Mouse (Mus musculus) embryo, embryonic 9.5 days (tissue): ENCODE data around the gene Bicral.

Source experiments
- DNase-seq: peaks from one replicate; pipeline ENCODE4 v3.0.0-alpha.2; 2017; ENCODE audit errors: extremely low spot score

The Bicral gene

DNA sequence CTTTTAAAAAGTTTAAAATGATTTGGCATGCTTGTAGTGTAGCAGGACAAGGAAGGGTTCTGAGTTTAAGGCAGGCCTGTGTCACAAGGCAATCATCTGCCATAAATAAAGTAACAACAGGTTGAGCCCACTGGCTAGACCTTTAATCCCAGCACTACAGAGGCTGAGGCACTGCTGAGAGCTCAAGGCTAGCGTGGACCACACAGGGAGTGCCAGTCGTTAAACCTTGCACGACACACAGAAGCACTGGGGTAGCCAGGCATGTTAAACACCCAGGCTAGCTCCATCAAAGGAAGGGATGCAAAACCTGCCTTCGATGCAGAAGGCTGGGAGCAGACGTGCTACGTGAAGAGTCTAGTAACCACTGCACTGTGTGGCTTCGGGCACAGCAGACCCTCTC lies 14.6 kb downstream of the Bicral start:
- DNase-seq = no peak

DNA sequence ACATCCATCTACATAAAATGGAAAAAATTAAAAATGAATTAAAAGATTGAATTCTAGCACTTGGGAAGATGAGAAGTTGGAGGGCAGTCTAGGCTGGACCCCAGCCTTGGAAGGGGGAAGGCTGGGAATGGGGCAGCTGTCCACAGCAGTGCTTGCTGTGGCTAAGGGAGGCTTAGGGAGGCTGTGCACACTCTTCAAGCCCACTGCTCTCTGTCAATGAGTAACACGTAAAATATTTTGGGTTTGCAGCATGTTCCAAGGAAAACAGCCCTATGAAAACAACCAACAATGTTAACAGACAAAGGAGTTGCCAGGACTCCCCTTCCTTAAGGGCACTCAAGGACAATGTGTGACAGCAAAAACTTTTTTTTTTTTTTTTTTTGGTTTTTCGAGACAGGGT lies 15.3 kb downstream of the Bicral start:
- no peak for DNase-seq

DNA sequence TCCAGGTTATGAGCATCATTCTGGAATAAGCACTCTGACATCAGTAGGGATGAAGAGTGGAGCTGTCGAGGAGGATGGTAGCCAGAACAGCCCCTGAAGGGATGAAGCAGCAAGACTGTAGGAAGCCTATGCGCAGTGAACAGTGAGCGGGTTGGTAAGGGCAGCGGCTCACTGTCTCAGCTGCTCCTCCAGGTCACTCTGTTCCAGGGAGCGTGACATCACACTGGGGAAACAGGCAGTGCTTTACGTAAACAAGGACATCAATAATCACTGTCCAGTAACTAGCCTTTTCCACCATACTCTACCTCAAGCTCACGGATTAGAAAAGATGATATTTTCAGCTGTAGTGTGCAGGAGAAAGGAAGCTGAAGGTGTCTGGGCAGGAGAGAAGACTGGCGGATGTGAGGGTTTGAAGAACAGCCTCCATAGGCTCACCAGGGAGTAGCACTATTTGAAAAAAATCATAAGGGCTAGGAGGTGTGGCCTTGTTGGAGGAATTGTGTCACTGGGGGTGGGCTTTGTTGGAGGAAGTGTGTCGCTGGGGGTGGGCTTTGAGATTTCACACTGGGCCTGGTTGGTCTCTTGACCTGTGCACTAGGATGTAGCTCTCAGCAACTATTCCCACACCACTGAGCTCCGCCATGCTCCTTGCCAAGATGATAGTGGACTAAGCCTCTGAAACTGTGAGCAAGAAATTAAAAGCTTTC lies 17.8 kb downstream of the Bicral start:
- no peak for DNase-seq

DNA sequence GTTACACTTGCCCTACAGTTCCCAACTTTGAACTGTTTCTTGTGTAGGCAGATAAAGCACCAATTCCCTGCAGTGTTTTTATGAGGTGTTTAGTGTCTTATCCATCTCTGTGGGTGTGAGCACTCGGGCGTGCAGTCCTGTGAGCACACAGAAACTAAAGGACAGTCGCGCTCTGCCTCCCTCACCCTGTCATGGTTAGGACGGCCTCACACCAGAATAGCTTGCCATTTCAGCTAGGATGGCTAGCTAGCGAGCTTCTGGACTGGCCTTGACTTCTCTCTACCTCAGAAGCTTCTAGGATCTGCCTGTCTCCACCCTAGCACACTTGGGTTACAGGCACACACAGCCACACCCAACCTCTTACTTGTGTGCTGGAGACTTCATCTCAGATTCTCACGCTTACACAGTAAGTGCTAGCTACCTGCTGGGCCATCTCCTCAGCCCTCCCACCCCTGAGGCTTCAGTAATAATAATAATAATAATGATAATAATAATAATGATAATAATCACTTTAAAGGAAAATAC lies 19.8 kb downstream of the Bicral start:
- DNase-seq = no peak

DNA sequence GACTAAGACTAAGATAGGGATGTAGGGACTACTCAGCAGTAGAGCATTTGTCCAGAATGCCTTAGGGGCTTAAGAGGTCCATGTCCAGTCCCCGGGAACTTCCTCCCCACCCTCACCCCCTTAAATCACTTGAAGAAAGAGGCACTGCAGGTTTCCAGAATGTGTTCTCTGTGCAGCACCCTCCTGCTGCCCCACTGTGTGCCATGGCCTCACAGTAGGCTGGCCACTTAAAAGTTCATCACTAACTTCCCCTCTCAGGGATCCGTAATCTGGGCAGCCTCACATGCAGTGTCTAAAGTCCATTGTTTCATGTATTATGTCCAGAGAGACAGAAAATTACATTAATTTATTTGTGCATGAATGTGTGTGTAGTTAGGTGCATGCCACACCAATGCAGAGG lies 20.4 kb downstream of the Bicral start:
- no peak for DNase-seq

DNA sequence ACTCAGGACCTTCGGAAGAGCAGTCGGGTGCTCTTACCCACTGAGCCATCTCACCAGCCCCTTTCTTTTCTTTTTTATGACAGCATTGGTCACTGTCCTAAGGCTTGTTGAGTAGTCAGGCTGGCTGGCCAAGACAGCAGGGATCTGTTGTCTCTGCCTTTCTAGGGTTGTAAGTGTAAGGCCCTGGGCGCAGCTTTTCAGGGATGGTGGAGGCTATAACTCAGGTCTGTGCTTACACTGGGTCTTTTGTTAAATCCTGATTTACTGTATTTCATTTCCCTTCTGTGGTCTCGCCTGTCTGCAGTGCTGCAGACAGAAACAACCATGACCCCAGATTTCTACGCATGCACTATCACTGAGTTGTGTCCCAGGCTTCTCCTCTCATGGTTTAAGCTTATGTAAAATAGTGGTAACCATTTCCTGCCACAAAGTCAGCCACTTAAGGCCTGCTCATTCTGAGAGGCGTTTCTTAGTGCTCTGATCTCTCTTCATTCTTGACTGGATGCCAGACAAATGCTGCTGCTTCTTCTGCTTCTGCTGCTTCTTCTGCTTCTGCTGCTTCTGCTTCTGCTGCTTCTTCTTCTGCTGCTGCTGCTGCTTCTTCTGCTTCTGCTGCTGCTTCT lies 23.1 kb downstream of the Bicral start:
- DNase-seq = no peak

DNA sequence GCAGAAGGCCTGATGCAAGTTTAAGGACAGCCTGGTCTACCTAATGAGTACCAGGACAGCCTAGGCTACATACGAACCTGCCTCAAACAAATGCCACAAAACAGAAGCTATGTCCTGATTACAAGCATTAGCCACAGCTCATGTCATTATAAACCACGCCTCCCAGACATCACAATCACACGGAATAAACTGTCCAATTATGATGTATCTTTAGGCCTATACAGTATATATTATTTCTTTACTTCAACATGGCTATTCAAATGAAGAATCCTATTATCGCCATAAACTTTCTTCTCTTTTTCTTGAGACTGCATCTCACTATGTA lies 25.3 kb downstream of the Bicral start:
- DNase-seq = no peak

DNA sequence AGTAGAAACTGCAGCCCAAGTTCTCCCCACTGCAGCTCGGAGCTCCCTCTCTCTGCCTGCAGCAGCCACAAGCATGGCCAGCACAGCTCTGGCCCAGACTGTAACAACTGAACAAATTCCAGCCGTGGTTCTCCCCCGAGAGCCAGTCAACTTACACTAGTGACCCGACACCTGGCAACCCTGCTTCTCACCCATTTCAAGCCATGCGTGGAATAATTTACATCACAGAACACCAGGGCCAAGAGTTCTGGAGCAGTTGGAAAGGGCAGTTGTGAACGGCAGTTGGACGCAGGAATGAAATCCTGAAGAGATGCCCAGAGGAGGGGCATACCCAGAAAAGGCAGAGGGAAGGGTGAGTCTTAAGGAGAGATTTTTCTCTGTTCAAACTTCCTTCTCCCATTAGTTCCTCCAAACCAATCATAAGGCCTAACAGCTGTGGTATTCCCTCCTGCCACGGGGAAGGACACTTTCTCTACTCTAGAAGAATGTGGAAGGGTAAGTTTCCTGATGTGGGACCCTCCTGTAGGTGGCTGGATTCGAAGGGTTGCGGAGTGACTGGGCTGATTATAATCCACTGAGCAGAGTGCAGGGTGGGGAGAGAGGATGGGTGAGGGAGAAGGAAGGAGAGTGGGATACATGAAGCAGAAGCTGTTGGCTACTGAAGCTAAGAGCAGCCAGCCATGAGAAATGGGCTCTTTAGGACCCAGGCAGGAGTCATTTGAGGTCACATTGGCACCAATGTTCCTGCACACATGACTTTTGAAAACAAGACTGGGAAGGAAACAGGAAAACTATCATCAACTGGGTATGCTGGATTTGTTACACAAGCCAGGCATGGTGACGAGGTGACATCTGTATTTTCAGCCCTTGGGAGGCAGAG lies 25.9 kb downstream of the Bicral start:
- DNase-seq = no peak

DNA sequence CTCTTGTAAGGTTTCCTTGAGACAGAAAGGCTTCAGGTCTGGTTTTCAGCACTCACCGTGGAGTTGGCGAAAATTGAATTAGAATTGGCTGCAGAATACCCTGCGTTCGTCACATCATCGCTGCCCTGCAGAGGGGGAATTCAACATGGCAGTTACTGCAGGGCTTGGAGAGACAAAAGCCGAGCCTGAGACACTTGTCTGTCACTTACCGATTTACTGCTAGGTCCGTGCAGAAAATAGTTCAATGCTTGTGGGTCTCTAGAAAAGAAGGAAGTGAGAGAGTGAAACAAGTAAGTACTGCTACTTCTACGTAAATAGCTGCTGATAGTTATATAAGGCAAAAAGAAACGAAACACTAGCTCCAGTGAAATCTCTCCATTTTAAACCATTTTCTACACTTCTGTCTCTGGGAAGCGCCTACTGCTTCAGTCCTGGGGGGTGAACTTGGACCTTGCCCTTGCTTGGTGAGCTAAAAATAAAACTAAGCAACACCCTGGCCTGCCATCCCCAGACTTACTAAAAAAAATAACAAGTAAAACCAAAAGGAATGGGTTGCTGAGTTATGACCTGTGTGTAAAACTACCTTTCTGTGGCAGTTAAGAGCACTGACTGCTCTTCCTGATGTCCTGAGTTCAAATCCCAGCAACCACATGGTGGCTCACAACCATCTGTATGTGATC lies 28.3 kb downstream of the Bicral start:
- DNase-seq = no peak

DNA sequence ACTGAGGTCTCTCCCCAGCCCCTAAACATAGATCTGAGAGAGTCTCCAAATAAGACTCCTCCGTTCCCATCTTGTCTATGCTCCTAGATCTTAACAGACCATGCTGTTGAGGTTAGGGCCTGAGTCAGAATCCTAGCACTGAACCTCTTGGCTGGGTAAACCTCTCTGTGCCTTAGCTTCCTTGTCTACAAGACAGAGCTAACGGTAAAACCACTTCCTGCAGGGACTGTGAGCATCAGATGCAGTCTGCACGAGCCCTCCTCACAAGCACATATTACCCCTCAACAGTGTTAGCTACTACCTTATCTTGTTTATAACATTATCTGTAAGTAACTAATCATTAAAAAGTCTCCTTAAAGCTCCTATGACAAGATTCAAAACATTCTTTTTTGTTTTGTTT lies 29.3 kb downstream of the Bicral start:
- DNase-seq = no peak

DNA sequence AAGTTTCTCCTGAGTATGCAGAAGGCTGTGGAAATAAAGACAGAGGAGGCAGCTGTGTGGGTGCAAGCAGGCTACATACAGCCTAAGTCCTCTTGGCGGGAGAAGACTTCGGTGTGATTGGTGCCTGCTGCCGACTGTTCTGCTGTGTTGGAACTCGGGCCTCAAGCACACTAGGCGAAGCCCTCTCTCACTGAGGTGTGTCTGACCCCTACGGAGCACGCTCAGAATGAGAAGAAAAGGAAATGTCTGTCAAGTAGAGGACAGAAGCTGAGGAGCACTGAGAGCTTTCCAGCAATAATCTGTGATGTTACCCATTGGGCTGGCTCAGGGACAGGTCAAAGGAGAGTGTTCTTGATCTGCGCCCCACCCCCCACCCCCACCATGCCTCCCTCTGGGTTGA lies 35.2 kb downstream of the Bicral start:
- no peak for DNase-seq

DNA sequence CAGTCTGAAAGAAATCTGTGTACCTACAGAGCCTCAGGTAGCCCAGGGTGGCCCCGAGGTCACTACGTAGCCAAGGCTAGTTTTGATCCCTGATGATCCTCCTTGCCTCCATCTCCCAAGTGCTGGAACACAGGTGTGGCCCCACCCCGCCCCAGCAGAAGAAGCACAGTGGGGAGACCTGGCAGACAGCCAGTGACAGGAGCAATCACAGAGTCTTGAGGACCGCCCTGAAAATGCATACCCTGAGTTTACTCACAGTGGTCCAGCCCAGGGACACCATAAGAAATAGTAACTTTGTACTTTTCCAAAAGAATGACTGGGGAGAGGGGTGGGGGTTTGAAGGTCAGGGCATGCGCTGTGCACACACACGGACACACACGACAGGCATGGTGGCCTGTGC lies 37.7 kb downstream of the Bicral start:
- DNase-seq = no peak

DNA sequence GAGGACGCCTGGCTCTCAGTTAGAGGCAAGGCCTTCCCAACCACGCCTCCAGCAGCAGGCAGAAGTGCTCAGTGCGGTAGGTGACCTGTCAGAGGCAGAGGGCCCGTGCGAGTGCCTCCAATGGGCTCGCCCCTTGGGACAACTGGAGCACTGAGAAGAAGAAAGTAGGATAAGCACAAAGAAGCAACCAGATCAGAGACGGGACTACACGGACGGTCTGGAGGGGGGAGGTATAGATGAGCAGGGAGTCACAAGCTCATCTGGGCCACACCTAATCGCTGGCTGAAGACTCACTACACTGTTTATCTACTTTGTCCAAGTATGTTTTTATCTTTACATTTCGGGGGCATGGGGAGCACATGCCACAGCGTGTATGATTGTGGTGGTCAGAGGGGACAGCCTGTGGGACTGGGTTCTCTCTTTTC lies 40.5 kb downstream of the Bicral start:
- no peak for DNase-seq

DNA sequence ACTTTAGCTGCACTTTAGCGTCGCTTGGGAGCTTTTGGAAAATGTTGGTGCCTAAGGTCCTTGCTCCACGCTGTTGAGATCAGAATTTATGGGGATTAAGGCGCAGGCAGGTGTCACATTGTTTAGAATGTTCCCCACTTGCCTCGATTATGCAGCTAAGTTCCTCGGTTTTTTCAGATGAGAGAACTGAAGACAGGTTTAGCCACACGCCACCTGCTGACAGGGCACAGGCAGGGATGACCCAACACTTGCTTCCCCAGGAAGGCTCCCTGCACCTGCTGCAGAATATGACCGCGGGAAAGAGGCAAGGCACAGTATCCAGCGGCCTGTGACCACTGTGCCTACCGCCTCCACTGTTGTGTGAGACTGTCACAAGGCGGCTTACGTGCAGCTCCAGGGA lies 42.0 kb downstream of the Bicral start:
- no peak for DNase-seq

DNA sequence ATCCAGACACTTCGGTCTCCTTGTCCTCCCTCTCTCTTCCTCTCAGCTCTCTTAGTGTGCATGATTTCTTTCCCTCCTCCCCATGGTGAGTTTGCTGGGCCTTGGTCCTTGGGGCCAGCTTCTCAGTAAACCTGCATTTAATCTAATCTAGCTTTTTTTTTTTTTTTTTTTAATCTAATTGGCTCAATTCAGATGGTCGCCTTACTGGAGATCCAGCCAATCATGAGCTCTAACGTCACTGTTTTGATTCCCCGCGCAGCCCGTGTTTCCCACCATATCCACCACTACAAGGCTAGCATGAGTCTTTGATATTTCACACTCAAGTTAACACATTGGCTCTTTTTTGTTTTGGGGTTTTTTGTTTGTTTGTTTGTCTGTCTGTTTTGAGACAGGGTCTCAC lies 43.8 kb downstream of the Bicral start:
- no peak for DNase-seq

DNA sequence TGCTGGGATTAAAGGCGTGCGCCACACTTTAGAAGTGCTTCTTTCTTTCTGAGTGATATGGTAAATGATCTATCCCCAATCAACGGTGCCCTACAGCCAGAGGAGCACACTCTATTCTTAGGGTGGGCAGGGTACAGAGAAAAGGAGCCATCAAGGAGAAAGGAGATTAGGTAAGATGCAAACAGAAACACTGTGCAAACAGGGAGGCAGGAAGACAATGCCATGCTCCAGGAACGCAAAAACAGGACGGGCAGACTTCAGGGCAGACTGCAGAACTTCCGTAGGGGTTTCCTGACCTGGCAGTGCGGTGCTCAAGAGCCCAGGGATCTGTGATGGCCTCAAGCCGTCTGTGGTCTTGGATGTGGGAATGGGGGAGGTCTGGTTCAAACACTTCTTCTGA lies 44.6 kb downstream of the Bicral start:
- DNase-seq = no peak

DNA sequence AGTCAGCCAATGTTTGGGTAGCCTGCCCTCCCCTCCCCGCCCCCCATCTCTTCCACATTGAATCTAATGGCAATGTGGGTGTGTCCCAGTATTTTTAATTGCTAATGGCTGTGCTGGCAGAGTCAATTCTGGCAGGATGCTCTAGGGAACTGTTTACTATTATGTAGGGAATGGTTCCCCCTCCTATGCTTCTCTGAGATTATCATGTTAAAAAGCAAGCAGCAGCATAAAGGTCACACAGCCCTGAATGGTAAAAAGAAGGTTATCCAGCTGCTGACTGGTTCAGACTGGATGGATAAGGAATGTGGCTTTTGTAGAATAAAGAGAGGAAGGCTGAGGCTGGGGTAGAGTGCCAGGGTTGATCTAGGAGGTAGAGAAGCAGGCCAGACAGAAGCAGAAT lies 45.8 kb downstream of the Bicral start:
- DNase-seq = no peak

DNA sequence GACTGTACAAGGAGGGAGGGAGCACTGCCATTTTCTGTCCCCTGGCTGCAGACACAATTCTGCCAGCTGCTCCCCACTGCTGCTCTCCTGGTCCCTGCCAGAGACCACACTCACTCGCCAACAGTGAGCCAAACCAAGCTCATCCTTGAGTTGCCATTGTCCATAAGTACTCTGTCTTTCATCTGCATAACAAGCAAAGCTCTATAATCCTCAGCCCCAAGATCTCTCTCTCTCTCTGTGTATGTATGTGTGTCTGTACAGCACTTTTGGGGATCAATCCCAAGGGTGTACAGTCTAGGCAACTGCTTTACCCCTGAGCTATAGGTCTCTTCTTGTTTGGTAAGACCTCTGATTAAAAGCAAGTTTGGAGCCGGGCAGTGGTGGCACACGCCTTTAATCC lies 47.6 kb downstream of the Bicral start:
- no peak for DNase-seq

DNA sequence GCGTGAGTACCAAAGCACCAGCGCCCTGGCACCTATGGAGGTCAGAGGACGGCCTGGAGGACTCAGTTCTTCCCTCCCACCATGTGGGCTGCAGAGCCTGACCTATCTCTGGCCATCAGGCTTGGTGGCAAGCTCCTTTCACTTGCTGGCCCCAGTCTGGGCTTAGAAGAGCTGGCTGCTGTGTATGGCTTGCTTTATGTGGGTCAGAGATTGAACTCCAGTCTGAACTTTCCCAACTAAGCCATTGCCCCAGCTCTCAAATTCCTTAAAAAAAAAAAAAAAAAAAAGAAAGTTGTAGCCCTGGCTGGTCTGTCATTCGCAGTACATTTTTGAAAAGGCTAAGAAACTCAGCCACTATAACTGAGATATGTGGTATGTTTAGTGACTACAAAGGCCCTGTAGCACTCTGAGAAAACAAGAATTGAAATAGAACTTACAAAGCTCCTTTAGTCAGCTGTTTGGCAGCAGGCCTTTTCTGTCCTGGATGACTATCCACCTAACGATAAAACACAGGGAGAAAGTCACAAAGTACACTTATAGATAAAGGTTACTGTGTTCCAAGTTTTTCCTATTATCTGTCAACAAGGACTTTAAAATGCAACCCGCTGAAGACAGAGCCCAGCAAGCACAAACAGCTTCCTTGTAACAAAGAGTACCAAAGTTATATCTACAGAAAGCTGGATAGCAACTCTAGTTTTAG lies 49.0 kb downstream of the Bicral start:
- DNase-seq = no peak

DNA sequence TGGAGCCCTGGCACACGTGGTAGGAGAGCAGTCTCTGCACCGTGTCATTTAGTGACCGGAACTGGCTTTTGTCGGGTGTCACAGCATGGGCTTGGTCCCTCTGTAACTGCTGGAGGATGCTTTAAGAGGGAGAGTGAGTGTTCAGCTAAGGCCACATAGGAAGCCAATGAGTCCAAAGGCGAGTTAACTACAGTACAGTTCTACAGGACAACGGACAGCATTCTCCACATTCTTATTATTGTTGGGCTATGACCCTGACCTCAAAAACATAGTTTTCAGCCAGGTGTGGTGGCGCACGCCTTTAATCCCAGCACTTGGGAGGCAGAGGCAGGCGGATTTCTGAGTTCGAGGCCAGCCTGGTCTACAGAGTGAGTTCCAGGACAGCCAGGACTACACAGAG lies 49.9 kb downstream of the Bicral start:
- no peak for DNase-seq

DNA sequence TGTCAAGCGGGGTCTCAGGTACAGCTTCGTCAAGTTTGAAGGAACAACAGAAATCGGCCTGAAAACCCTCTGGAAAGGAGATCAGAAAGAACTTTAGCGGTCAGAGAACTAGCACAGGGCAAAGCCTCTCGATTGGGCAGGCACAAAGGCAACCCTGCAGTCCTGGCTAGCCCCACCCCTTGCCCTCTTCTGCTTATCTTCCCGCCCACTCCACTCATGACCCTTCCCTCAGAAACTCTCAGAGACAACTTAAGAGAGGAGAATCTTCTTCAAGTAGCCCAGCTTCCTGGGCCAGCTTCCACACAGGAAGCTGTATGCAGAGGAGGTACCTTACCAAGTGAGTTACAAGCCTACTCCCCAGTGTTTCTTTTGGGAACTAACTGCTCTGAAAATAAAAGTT lies 56.5 kb downstream of the Bicral start:
- DNase-seq = no peak

DNA sequence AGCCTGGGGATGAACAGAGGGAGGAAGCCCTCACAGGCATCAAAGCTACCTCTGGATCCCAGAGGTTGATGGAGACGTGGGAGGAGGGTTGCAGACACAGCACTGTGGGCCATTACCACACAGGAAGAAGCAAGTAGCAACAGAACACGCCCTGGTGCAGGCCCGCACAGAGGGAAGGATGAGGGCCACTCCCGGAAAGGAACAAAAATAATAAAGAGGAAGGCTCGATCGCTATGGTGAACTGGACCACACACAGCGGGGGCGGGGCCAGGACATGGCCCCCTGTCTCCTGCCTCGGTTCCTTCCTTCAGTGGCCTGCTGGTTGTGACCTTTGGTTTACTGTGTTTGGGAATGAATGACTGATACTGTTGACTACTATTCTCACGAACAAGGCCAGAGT lies 58.6 kb downstream of the Bicral start:
- DNase-seq = no peak
